9 mouse cellular contexts compared by ENCODE assay signal in the genomic region with DNA sequence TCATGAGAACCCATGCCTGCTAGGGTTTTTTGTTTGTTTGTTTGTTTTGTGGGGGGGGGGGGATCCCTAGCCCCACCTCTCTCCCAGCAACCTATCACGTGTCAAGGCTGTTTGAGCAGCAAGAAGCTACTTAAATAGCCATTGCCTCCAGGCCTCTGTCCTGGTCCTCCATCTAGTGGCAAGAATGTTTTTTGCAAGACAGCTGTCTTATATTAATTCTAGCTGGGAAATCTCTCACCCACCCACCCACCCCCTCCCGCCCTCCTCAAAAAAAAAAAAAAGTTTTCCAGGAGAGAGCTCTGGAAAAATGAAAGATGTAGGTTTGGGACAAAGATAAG. TPM values are rescaled to one million over a fixed set of nuclear protein-coding genes. Genes with fewer than 3 reads are reported as not detected.
DNase-seq lines count a peak whose midpoint lies in the region; ATAC-seq and TF ChIP-seq lines count a peak whose summit lies in the region.
"Had no signal": no experiment of that assay in that cellular context is flagged by ENCODE, and none has a peak within 500 bp of the region (broad histone marks: within the 10 kb centered on the region; RNA-seq: fewer than 3 reads in every experiment).

No protein-coding gene starts in this region.

- intact Hi-C loops in heart, postnatal 10 days (cut with DNase I), result loop anchor here (10.0 kb wide), 1 partner anchor 1264 kb away; no protein-coding TSS in a partner anchor

- no peak overlapping the region for H3K4me2 ChIP-seq in embryonic facial prominence, embryonic 14.5 days (ENCODE audit: low read depth, low read length)
- no peak overlapping the region for H3K4me2 ChIP-seq in kidney, embryonic 14.5 days (replicated peaks; ENCODE audit: low read depth, low read length)
- no peak overlapping the region for H3K4me2 ChIP-seq in midbrain, embryonic 13.5 days (replicated peaks)
- H3K4me2 ChIP-seq: stomach, embryonic 15.5 days had no signal

- no peak overlapping the region for H3K9ac ChIP-seq in MEL (ENCODE audit: control insufficient read depth, low read depth, low read length, poor library complexity, severe bottlenecking)
- H3K9ac ChIP-seq in embryonic facial prominence, embryonic 14.5 days (ENCODE audit: low read depth, low read length), result no peak overlapping the region
- no peak overlapping the region for H3K9ac ChIP-seq in kidney, embryonic 14.5 days (ENCODE audit: low read depth, low read length)
- H3K9ac ChIP-seq in midbrain, embryonic 13.5 days (replicated peaks), result no peak overlapping the region
- H3K9ac ChIP-seq: stomach, embryonic 15.5 days had no signal

- 15% methylated on average over 2 of the region's 2 CpGs for WGBS in embryonic facial prominence, embryonic 14.5 days
- 19% methylated on average over 2 of the region's 2 CpGs for WGBS in kidney, embryonic 14.5 days
- 9% methylated on average over 2 of the region's 2 CpGs for WGBS in midbrain, embryonic 13.5 days

- DNase-seq in heart, postnatal 10 days, result peak; percentile 23 to 51
- no peak for DNase-seq in heart, adult 9 months (ENCODE audit: low spot score in 2 of 2)
- peak; percentile 31 for DNase-seq in MEL (ENCODE audit: low read depth, low spot score)
- peak; percentile 69 for DNase-seq in embryonic facial prominence, embryonic 14.5 days (ENCODE audit: low spot score)
- no peak for DNase-seq in urinary bladder, postnatal 36 days (ENCODE audit: low spot score in 2 of 2)
- DNase-seq in heart, adult 8-10 months (ENCODE audit: low spot score), result no peak

- no peak for TF ChIP-seq POLR2A in MEL (IDR thresholded peaks at IDR 0.05; ENCODE audit: control insufficient read depth in 1 of 2, insufficient read depth in 1 of 2, low read depth in 1 of 2, low read length in 2 of 2, poor library complexity in 1 of 2)

- TF ChIP-seq EP300 in MEL (IDR thresholded peaks at IDR 0.05; ENCODE audit: low read depth in 1 of 2, low read length in 2 of 2), result no peak

- no peaks in the 10 kb centered on the region for H3K27me3 ChIP-seq in MEL (ENCODE audit: control insufficient read depth in 1 of 2, insufficient read depth in 2 of 2, low read length in 2 of 2)
- H3K27me3 ChIP-seq in embryonic facial prominence, embryonic 14.5 days (replicated peaks; ENCODE audit: control insufficient read depth, insufficient read depth, low read length), result no peaks in the 10 kb centered on the region
- no peaks in the 10 kb centered on the region for H3K27me3 ChIP-seq in kidney, embryonic 14.5 days (ENCODE audit: control insufficient read depth, insufficient read depth, low read length)
- no peaks in the 10 kb centered on the region for H3K27me3 ChIP-seq in midbrain, embryonic 13.5 days
- H3K27me3 ChIP-seq: stomach, embryonic 15.5 days had no signal

- no peaks in the 10 kb centered on the region for H3K79me2 ChIP-seq in MEL (ENCODE audit: control insufficient read depth, insufficient read depth, low read length, poor library complexity)

- TF ChIP-seq RAD21 in MEL (IDR thresholded peaks at IDR 0.05; ENCODE audit: low read depth, low read length), result peak; percentile 11; the same call in 1 of the 2 replicates

- H3K9me3 ChIP-seq in MEL (replicated peaks; ENCODE audit: insufficient read depth, low read length), result no peaks in the 10 kb centered on the region
- H3K9me3 ChIP-seq in embryonic facial prominence, embryonic 14.5 days (ENCODE audit: control insufficient read depth, low read length), result no peaks in the 10 kb centered on the region
- H3K9me3 ChIP-seq in kidney, embryonic 14.5 days (ENCODE audit: control insufficient read depth, low read length), result no peaks in the 10 kb centered on the region
- H3K9me3 ChIP-seq in midbrain, embryonic 13.5 days, result no peaks in the 10 kb centered on the region
- H3K9me3 ChIP-seq: stomach, embryonic 15.5 days had no signal

- no peak overlapping the region for H3K4me3 ChIP-seq in MEL (ENCODE audit: control insufficient read depth in 1 of 2, insufficient read depth in 1 of 2, low read depth in 2 of 2, low read length in 2 of 2)
- no peak overlapping the region for H3K4me3 ChIP-seq in embryonic facial prominence, embryonic 14.5 days (ENCODE audit: low read depth, low read length)
- no peak overlapping the region for H3K4me3 ChIP-seq in kidney, embryonic 14.5 days (ENCODE audit: low read length)
- no peak overlapping the region for H3K4me3 ChIP-seq in midbrain, embryonic 13.5 days (replicated peaks)
- H3K4me3 ChIP-seq: stomach, embryonic 15.5 days had no signal

- no peak for ATAC-seq in embryonic facial prominence, embryonic 14.5 days (ENCODE audit: low read depth)
- peak; percentile 46; the same call in 1 of the 2 replicates for ATAC-seq in kidney, embryonic 14.5 days (ENCODE audit: low FRiP score, low TSS enrichment)
- ATAC-seq in midbrain, embryonic 13.5 days, result peak; percentile 77

- peak in 1 of 3 experiments; percentile 27; a peak in 2 of 6 replicates for TF ChIP-seq CTCF in MEL (IDR thresholded peaks at IDR 0.05 in 2 of 3, conservative IDR thresholded peaks at IDR 0.05 in 1 of 3; ENCODE audit: control insufficient read depth in 1 of 3, insufficient read depth in 1 of 3, low read depth in 2 of 3, low read length in 3 of 3, poor library complexity in 1 of 3, severe bottlenecking in 1 of 3)

- H3K27ac ChIP-seq in MEL (ENCODE audit: control insufficient read depth, low read depth, low read length), result no peak overlapping the region
- no peak overlapping the region for H3K27ac ChIP-seq in embryonic facial prominence, embryonic 14.5 days (replicated peaks; ENCODE audit: low read depth, low read length)
- H3K27ac ChIP-seq in kidney, embryonic 14.5 days (ENCODE audit: low read depth, low read length), result no peak overlapping the region
- no peak overlapping the region for H3K27ac ChIP-seq in midbrain, embryonic 13.5 days
- H3K27ac ChIP-seq: stomach, embryonic 15.5 days had no signal

- no peaks in the 10 kb centered on the region for H3K36me3 ChIP-seq in MEL (ENCODE audit: control insufficient read depth in 1 of 2, insufficient read depth in 2 of 2, low read length in 2 of 2)
- no peaks in the 10 kb centered on the region for H3K36me3 ChIP-seq in embryonic facial prominence, embryonic 14.5 days (ENCODE audit: control insufficient read depth, insufficient read depth, low read length)
- no peaks in the 10 kb centered on the region for H3K36me3 ChIP-seq in kidney, embryonic 14.5 days (ENCODE audit: control insufficient read depth, insufficient read depth, low read length)
- H3K36me3 ChIP-seq in midbrain, embryonic 13.5 days, result no peaks in the 10 kb centered on the region
- H3K36me3 ChIP-seq: stomach, embryonic 15.5 days had no signal

- H3K4me1 ChIP-seq in MEL (ENCODE audit: control insufficient read depth in 1 of 2, insufficient read depth in 2 of 2, low read length in 2 of 2), result peaks cover 0 to 5% of the 10 kb centered on the region in 2 experiments; a peak in 2 of 4 replicates
- no peaks in the 10 kb centered on the region for H3K4me1 ChIP-seq in embryonic facial prominence, embryonic 14.5 days (ENCODE audit: control insufficient read depth, insufficient read depth, low read length)
- no peaks in the 10 kb centered on the region for H3K4me1 ChIP-seq in kidney, embryonic 14.5 days (ENCODE audit: control insufficient read depth, insufficient read depth, low read length)
- no peaks in the 10 kb centered on the region for H3K4me1 ChIP-seq in midbrain, embryonic 13.5 days (replicated peaks)
- H3K4me1 ChIP-seq: stomach, embryonic 15.5 days had no signal

TF ChIP-seq in MEL, 35 proteins besides CTCF, POLR2A, EP300 and RAD21:
- no peak for TF ChIP-seq MAFK (IDR thresholded peaks at IDR 0.05; ENCODE audit: borderline replicate concordance, low read depth, low read length)
- TF ChIP-seq CHD1 (IDR thresholded peaks at IDR 0.05; ENCODE audit: low read depth, low read length), result no peak
- TF ChIP-seq SMC3 (IDR thresholded peaks at IDR 0.05; ENCODE audit: low read depth, low read length), result no peak
- TF ChIP-seq TAL1 (IDR thresholded peaks at IDR 0.05; ENCODE audit: low read length), result no peak
- no peak for TF ChIP-seq USF2 (IDR thresholded peaks at IDR 0.05; ENCODE audit: borderline replicate concordance in 1 of 2, insufficient read depth in 1 of 2, low read depth in 1 of 2, low read length in 2 of 2)
- TF ChIP-seq MYB (IDR thresholded peaks at IDR 0.05; ENCODE audit: low read depth, low read length), result no peak
- TF ChIP-seq TBP (IDR thresholded peaks at IDR 0.05; ENCODE audit: low read depth, low read length), result no peak
- no peak for TF ChIP-seq GABPA (IDR thresholded peaks at IDR 0.05; ENCODE audit: low read depth, low read length)
- no peak for TF ChIP-seq TCF12 (IDR thresholded peaks at IDR 0.05; ENCODE audit: low read depth, low read length)

RNA-seq across cellular contexts. Expression of a gene that starts 9.8 kb away (rescaled TPM):
- total RNA-seq in heart, postnatal 10 days (2021), result 10 to 100 TPM; 31.9 to 38.5 TPM
- total RNA-seq in MEL (2012; rRNA removed), result 30.4 and 33.5 TPM in 2 replicates
- polyA plus RNA-seq in MEL (2012; ENCODE audit: insufficient read depth in 1 of 2, insufficient read length in 2 of 2, low read depth in 1 of 2, low replicate concordance in 2 of 2, missing spikeins in 1 of 2), result 10 to 100 TPM in 1 of 2 experiments, not detected in 1; 35.3 TPM
- polyA plus RNA-seq in embryonic facial prominence, embryonic 14.5 days (2014; fragmentation: Nextera tagmentation; extraction: Ambion mirVana), result 79.4 and 84.7 TPM in 2 replicates
- polyA plus RNA-seq in kidney, embryonic 14.5 days (2014; fragmentation: Nextera tagmentation; extraction: Ambion mirVana), result 112 and 143 TPM in 2 replicates
- polyA plus RNA-seq in midbrain, embryonic 13.5 days (2015; fragmentation: Nextera tagmentation; extraction: Ambion mirVana), result 90.9 and 96.0 TPM in 2 replicates
- total RNA-seq in heart, adult 8-10 months (2022), result 10 to 100 TPM; 27.2 to 31.6 (median 29.3) TPM

RNA-seq across cellular contexts. Expression of a gene that starts 10.0 kb away (rescaled TPM):
- total RNA-seq in heart, postnatal 10 days (2021), result 10 to 100 TPM in 1 of 2 experiments, 1 to 10 TPM in 1; 9.8 to 10.3 TPM
- total RNA-seq in MEL (2012; rRNA removed), result 17.9 and 19.4 TPM in 2 replicates
- 10 to 100 TPM in 1 of 2 experiments, not detected in 1; 23.1 TPM for polyA plus RNA-seq in MEL (2012; ENCODE audit: insufficient read depth in 1 of 2, insufficient read length in 2 of 2, low read depth in 1 of 2, low replicate concordance in 2 of 2, missing spikeins in 1 of 2)
- 22.5 and 24.8 TPM in 2 replicates for polyA plus RNA-seq in embryonic facial prominence, embryonic 14.5 days (2014; fragmentation: Nextera tagmentation; extraction: Ambion mirVana)
- polyA plus RNA-seq in kidney, embryonic 14.5 days (2014; fragmentation: Nextera tagmentation; extraction: Ambion mirVana), result 25.4 and 29.5 TPM in 2 replicates
- 44.2 and 45.6 TPM in 2 replicates for polyA plus RNA-seq in midbrain, embryonic 13.5 days (2015; fragmentation: Nextera tagmentation; extraction: Ambion mirVana)
- total RNA-seq in heart, adult 8-10 months (2022), result 1 to 10 TPM; 4.0 to 5.7 (median 4.2) TPM

Comparison
In these comparisons a context has a peak if more than half of its experiments do, and no peak if none do; other contexts are left out.
1. DNase-seq: peak in heart, postnatal 10 days (2 of 2), MEL (single experiment) and embryonic facial prominence, embryonic 14.5 days (single experiment); none in heart, adult 9 months (0 of 2), urinary bladder, postnatal 36 days (0 of 2) and heart, adult 8-10 months (single experiment).